Mouse (Mus musculus) c-Kit-negative CD71-positive TER-119-positive erythroid progenitor cells, embryonic 14.5 days (primary cell): ENCODE measurements around the gene Olfr1414.
A peak's percentile ranks its signal among the peaks of the same experiment; 100 is the strongest.
"Not testable (repeated sequence)": the region's sequence is repeated elsewhere in the genome, so short reads cannot be mapped to it uniquely, and the experiment has no call there.

Experiments
- DNase-seq: peaks from one replicate; pipeline ENCODE4 v3.0.0-alpha.2; 2013; ENCODE audit warnings: low read depth, low spot score

The Olfr1414 gene

GRCm38 (mm10) chr1:92518561-92518960 lies at the start of gene Olfr1414:
TSS of gene Olfr1414 (minus strand) at chr1:92518661.
- no peak for DNase-seq

GRCm38 (mm10) chr1:92545929-92546328 lies 27.5 kb upstream of the Olfr1414 start:
- no peak for DNase-seq

- no peak for DNase-seq
These were observed 20.6 kb upstream of the Olfr1414 start for GRCm38 (mm10) chr1:92539071-92539470.

GRCm38 (mm10) chr1:92536972-92537371 lies 18.5 kb upstream of the Olfr1414 start:
- no peak for DNase-seq

- no peak for DNase-seq
These were observed 5.3 kb upstream of the Olfr1414 start for GRCm38 (mm10) chr1:92523764-92524163.

GRCm38 (mm10) chr1:92521376-92521775 lies 2.9 kb upstream of the Olfr1414 start:
- no peak for DNase-seq

- no peak for DNase-seq
These were observed 585 bp upstream of the Olfr1414 start for GRCm38 (mm10) chr1:92519046-92519445.

- DNase-seq, result no peak
These were observed 3.1 kb downstream of the Olfr1414 start for GRCm38 (mm10) chr1:92515390-92515789.

GRCm38 (mm10) chr1:92511646-92512045 lies 6.8 kb downstream of the Olfr1414 start:
- not testable (repeated sequence) for DNase-seq

- DNase-seq, result no peak
These were observed 22.5 kb downstream of the Olfr1414 start, which contains the start of gene Olfr1415 for GRCm38 (mm10) chr1:92496001-92496400. TSS of gene Olfr1415 (minus strand) at chr1:92496101.

GRCm38 (mm10) chr1:92485013-92485412 lies 33.4 kb downstream of the Olfr1414 start, which contains the start of gene Olfr1416:
TSS of gene Olfr1416 (minus strand) at chr1:92485113.
- no peak for DNase-seq

- DNase-seq, result no peak
These were observed 44.3 kb downstream of the Olfr1414 start for GRCm38 (mm10) chr1:92474066-92474578.

GRCm38 (mm10) chr1:92473165-92474041 lies 45.1 kb downstream of the Olfr1414 start, which contains the start of gene Ndufa10:
TSS of gene Ndufa10 (minus strand) at chr1:92473860.
- DNase-seq, result peak; percentile 89

- DNase-seq, result no peak
These were observed 49.6 kb downstream of the Olfr1414 start for GRCm38 (mm10) chr1:92468891-92469290.

GRCm38 (mm10) chr1:92458416-92458815 lies 60.0 kb downstream of the Olfr1414 start:
- no peak for DNase-seq

GRCm38 (mm10) chr1:92457758-92458157 lies 60.7 kb downstream of the Olfr1414 start:
- DNase-seq, result no peak
